Mouse (Mus musculus): ENCODE measurements around the gene Lamtor3. TPM values are rescaled to one million over a fixed set of nuclear protein-coding genes. Genes with fewer than 3 reads are reported as not detected.
A peak's percentile ranks its signal among the peaks of the same experiment; 100 is the strongest.

The Lamtor3 gene
- polyA plus RNA-seq, 1 experiment from 2014 or later = 98.7 TPM

GRCm38 (mm10) chr3:137975856-137976423 is 57.6 kb downstream of the Lamtor3 start:
- Histone ChIP-seq H3K9ac (ENCODE audit: low read length) (no peak overlapping the region), H3K4me2 (no peak overlapping the region), H3K27me3 (ENCODE audit: control insufficient read depth, insufficient read depth, low read length) (no peaks in the 10 kb centered on the region), H3K27ac (ENCODE audit: low read depth, low read length) (no peak overlapping the region), H3K4me1 (ENCODE audit: control insufficient read depth, insufficient read depth, low read length) (peaks cover 9% of the 10 kb centered on the region), H3K4me3 (ENCODE audit: low read depth, low read length) (no peak overlapping the region), H3K36me3 (ENCODE audit: control insufficient read depth, insufficient read depth, low read length) (no peaks in the 10 kb centered on the region), H3K9me3 (ENCODE audit: control insufficient read depth, low read length) (no peaks in the 10 kb centered on the region)
- DNase-seq (ENCODE audit: low spot score, missing footprints) (peak; percentile 51), ATAC-seq (ENCODE audit: low FRiP score) (no peak)
- whole genome bisulfite sequencing = 92% methylated on average over 17 of the region's 17 CpGs

GRCm38 (mm10) chr3:137976943-137977628 is 58.8 kb downstream of the Lamtor3 start:
- peak; percentile 76 for ATAC-seq (ENCODE audit: low FRiP score)
- no peak overlapping the region for H3K9ac ChIP-seq (ENCODE audit: low read length)
- WGBS = 18% methylated on average over 9 of the region's 9 CpGs

GRCm38 (mm10) chr3:137977629-137978041 is 59.3 kb downstream of the Lamtor3 start:
- H3K36me3 ChIP-seq (ENCODE audit: control insufficient read depth, insufficient read depth, low read length) = no peaks in the 10 kb centered on the region
- no peaks in the 10 kb centered on the region for H3K27me3 ChIP-seq (ENCODE audit: control insufficient read depth, insufficient read depth, low read length)
- 20% methylated on average over 6 of the region's 6 CpGs for WGBS
- H3K4me1 ChIP-seq (ENCODE audit: control insufficient read depth, insufficient read depth, low read length) = peaks cover 9% of the 10 kb centered on the region
- H3K9ac ChIP-seq (ENCODE audit: low read length) = no peak overlapping the region
- peak overlapping the region; percentile 57; the same call in 1 of the 2 replicates for H3K27ac ChIP-seq (ENCODE audit: low read depth, low read length)
- ATAC-seq (ENCODE audit: low FRiP score) = peak; percentile 65
- no peaks in the 10 kb centered on the region for H3K9me3 ChIP-seq (ENCODE audit: control insufficient read depth, low read length)
- DNase-seq (ENCODE audit: low spot score, missing footprints) = peak; percentile 87
- H3K4me3 ChIP-seq (ENCODE audit: low read depth, low read length) = no peak overlapping the region
- H3K4me2 ChIP-seq = no peak overlapping the region

More at GRCm38 (mm10) chr3:137976943-137977628, 58.8 kb downstream of the Lamtor3 start:
- Histone ChIP-seq H3K4me2 (no peak overlapping the region), H3K9me3 (ENCODE audit: control insufficient read depth, low read length) (no peaks in the 10 kb centered on the region), H3K27me3 (ENCODE audit: control insufficient read depth, insufficient read depth, low read length) (no peaks in the 10 kb centered on the region), H3K4me1 (ENCODE audit: control insufficient read depth, insufficient read depth, low read length) (peaks cover 9% of the 10 kb centered on the region), H3K27ac (ENCODE audit: low read depth, low read length) (peak overlapping the region; percentile 57; the same call in 1 of the 2 replicates), H3K4me3 (ENCODE audit: low read depth, low read length) (no peak overlapping the region), H3K36me3 (ENCODE audit: control insufficient read depth, insufficient read depth, low read length) (no peaks in the 10 kb centered on the region)
- DNase-seq (ENCODE audit: low spot score, missing footprints) = peak; percentile 89

- Histone ChIP-seq H3K27ac (ENCODE audit: low read depth, low read length) (no peak overlapping the region), H3K9ac (ENCODE audit: low read length) (no peak overlapping the region), H3K9me3 (ENCODE audit: control insufficient read depth, low read length) (no peaks in the 10 kb centered on the region), H3K36me3 (ENCODE audit: control insufficient read depth, insufficient read depth, low read length) (no peaks in the 10 kb centered on the region), H3K27me3 (ENCODE audit: control insufficient read depth, insufficient read depth, low read length) (no peaks in the 10 kb centered on the region), H3K4me2 (no peak overlapping the region), H3K4me3 (ENCODE audit: low read depth, low read length) (no peak overlapping the region), H3K4me1 (ENCODE audit: control insufficient read depth, insufficient read depth, low read length) (peaks cover 9% of the 10 kb centered on the region)
- peak; percentile 80 for DNase-seq (ENCODE audit: low spot score, missing footprints)
- ATAC-seq (ENCODE audit: low FRiP score) = no peak
- WGBS = 35% methylated on average over 5 of the region's 5 CpGs
Measured at GRCm38 (mm10) chr3:137978233-137978632, 59.9 kb downstream of the Lamtor3 start.

Other genes with a start within 250 kb of the Lamtor3 start
- gene Gm21962, start 247.0 kb upstream of the Lamtor3 start, polyA plus RNA-seq (2014; fragmentation: Nextera tagmentation; extraction: Ambion mirVana) = not detected in 2 replicates
- 3,387 and 3,446 TPM in 2 replicates for gene H2afz, start 54.0 kb upstream of the Lamtor3 start, polyA plus RNA-seq (2014; fragmentation: Nextera tagmentation; extraction: Ambion mirVana)
- gene Dnajb14, start 50.8 kb upstream of the Lamtor3 start, polyA plus RNA-seq (2014; fragmentation: Nextera tagmentation; extraction: Ambion mirVana) = 9.9 and 10.8 TPM in 2 replicates
- gene Dapp1, start 63.0 kb downstream of the Lamtor3 start, polyA plus RNA-seq (2014; fragmentation: Nextera tagmentation; extraction: Ambion mirVana) = 3.2 and 3.4 TPM in 2 replicates
- gene 1110002E22Rik, start 146.5 kb downstream of the Lamtor3 start, polyA plus RNA-seq (2014; fragmentation: Nextera tagmentation; extraction: Ambion mirVana) = 0.01 and 0.08 TPM in 2 replicates
- not detected in 2 replicates for gene Gm5105, start 148.9 kb downstream of the Lamtor3 start, polyA plus RNA-seq (2014; fragmentation: Nextera tagmentation; extraction: Ambion mirVana)
- 14.9 and 19.5 TPM in 2 replicates for gene Trmt10a, start 224.9 kb downstream of the Lamtor3 start, polyA plus RNA-seq (2014; fragmentation: Nextera tagmentation; extraction: Ambion mirVana)
- gene Mttp, start 226.5 kb downstream of the Lamtor3 start, polyA plus RNA-seq (2014; fragmentation: Nextera tagmentation; extraction: Ambion mirVana) = 10.0 and 10.7 TPM in 2 replicates